Mouse (Mus musculus) heart, adult 2 months (tissue): Measurements from ENCODE around the gene Mlf1. TPM values are rescaled to one million over a fixed set of nuclear protein-coding genes. Genes with fewer than 3 reads are reported as not detected.

Experiments used
- DNase-seq, 2 experiments: peaks; one replicate each; pipeline ENCODE4 v3.0.0; 2021
- H3K27ac ChIP-seq: fragments of 200-600 bp; 2 replicates; pipeline ENCODE4 v1.8.1; 2022
- H3K27me3 ChIP-seq: fragments of 200-500 bp; 2 replicates; pipeline ENCODE4 v1.6.1; 2012; ENCODE audit warnings: mild to moderate bottlenecking, low read length, inconsistent platforms, mixed read lengths; ENCODE audit not compliant: control insufficient read depth, insufficient read depth
- H3K36me3 ChIP-seq: fragments of 200-500 bp; 2 replicates; pipeline ENCODE4 v1.6.1; 2012; ENCODE audit warnings: low read length, inconsistent platforms; ENCODE audit not compliant: control insufficient read depth, insufficient read depth
- H3K4me1 ChIP-seq: fragments of 200-500 bp; 2 replicates; pipeline ENCODE4 v1.6.1; 2011; ENCODE audit warnings: low read length; ENCODE audit not compliant: control insufficient read depth, insufficient read depth
- H3K4me3 ChIP-seq: fragments of 200-600 bp; 2 replicates; pipeline ENCODE4 v1.8.1; 2022
- H3K79me2 ChIP-seq: fragments of 200-500 bp; replicated peaks from 2 replicates; pipeline ENCODE4 v1.6.1; 2012; ENCODE audit warnings: mild to moderate bottlenecking, inconsistent platforms, low read length, moderate library complexity, mixed read lengths; ENCODE audit not compliant: control insufficient read depth, insufficient read depth
- H3K9ac ChIP-seq: fragments of 200-500 bp; 2 replicates; pipeline ENCODE4 v1.6.1; 2012; ENCODE audit warnings: low read depth, mild to moderate bottlenecking, control low read depth, inconsistent platforms, low read length, mixed read lengths
- CTCF ChIP-seq: fragments of 200-600 bp; IDR thresholded peaks from 2 replicates; pipeline ENCODE4 v1.8.1; 2022; ENCODE audit warnings: antibody characterized with exemption, mild to moderate bottlenecking, moderate library complexity
- EP300 ChIP-seq: fragments of 200-500 bp; IDR thresholded peaks from 2 replicates; pipeline ENCODE4 v1.6.1; 2011; ENCODE audit warnings: low read depth, low read length, control low read depth; ENCODE audit not compliant: insufficient read depth
- POLR2A ChIP-seq: fragments of 200-500 bp; IDR thresholded peaks from 2 replicates; pipeline ENCODE4 v1.6.1; 2011; ENCODE audit warnings: mild to moderate bottlenecking, low read depth, low read length, control low read depth; ENCODE audit not compliant: insufficient read depth
- WGBS: fragments of 180-500 bp; shearing (Covaris S2); methylation state at CpG from one replicate; pipeline ENCODE4 v1.1.7; 2018; 5-methylcytosine and 5-hydroxymethylcytosine counted together
- intact Hi-C: fragments of 180-260 bp; cut with DNase I; formaldehyde crosslinking; loops from one replicate; pipeline ENCODE4 v1.15.1; 2025
- polyA plus RNA-seq: library from polyadenylated mRNA; depleted of rRNA; stranded (reverse); fragments of >200 nt; gene quantifications from 2 replicates; pipeline ENCODE4 v1.2.3, GENCODE M21; 2012
- total RNA-seq, 2 experiments: library from RNA; stranded (reverse); gene quantifications; 2 replicates each; pipeline ENCODE4 v1.2.3; 2021

Gene Mlf1
- total and polyA plus RNA-seq, 3 experiments = 52.7 to 189 (median 177) TPM

DNA sequence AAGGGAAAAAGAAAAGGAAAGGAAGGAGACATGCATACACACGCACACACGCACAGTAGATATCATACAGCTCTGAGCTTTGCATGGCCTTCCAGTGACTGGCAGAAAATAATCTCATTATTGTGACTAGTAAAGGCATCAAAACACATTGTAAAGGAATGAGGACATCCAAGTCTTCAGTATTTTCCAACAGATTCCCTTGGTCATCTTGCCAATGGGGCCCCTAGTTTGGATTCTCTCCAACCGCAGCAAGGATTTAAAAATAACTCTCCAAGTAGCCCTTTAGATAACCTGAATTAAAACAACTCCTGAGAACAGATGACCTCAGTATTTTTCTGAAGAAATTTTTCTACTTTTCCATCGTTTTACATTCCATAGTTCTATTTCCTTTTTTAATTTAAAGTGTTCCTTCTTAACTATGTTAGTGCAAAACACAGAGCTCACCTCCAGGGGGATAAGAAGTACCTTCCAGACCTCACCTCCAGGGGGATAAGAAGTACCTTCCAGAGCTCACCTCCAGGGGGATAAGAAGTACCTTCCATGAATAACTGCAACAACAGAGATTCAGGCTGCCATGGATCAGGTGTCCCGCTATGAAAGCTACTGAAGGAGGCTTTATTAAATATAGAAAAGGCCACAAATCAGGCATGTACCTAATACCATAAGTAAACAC is 4.4 kb upstream of the Mlf1 start:
- no peak overlapping the region for H3K9ac ChIP-seq
- intact Hi-C loops = loop anchor here (5.0 kb wide), 2 partner anchors 63 to 213 kb away; partner anchors contain the start of genes Gfm1 and Mfsd1
- H3K4me1 ChIP-seq = peaks cover 6% of the 10 kb centered on the region
- DNase-seq = no peak
- TF ChIP-seq CTCF = peak; percentile 51
- TF ChIP-seq POLR2A = no peak
- no peak overlapping the region for H3K4me3 ChIP-seq
- peak overlapping the region; percentile 70 for H3K27ac ChIP-seq
- no peaks in the 10 kb centered on the region for H3K79me2 ChIP-seq
- WGBS = 36% methylated on average over 5 of the region's 5 CpGs
- peaks cover 5% of the 10 kb centered on the region for H3K36me3 ChIP-seq
- no peaks in the 10 kb centered on the region for H3K27me3 ChIP-seq

DNA sequence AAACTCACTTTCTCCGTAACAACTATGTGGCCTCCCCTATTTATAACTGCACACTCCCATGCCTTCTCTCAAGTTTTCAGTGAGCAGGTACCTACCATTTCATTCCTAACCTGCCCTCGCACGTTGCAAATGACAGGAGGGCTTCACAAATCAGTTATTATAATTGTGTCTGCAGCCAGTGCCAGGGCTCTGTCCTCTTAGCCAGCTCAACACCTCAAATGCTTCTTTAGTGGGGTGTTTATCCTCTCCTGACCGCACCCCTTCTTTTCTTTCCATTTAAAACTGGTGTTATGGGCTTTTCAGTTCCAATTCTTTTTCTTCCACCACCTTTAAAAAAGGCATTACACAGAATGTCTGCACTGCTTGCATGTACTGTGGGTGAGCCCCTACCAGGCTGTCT is 1.7 kb upstream of the Mlf1 start:
- TF ChIP-seq POLR2A (no peak), CTCF (no peak), EP300 (no peak)
- H3K27me3 ChIP-seq = no peaks in the 10 kb centered on the region
- H3K9ac ChIP-seq = no peak overlapping the region; the same call in 1 of the 2 replicates
- no peak overlapping the region for H3K4me3 ChIP-seq
- WGBS = 53% methylated on average over 4 of the region's 4 CpGs
- intact Hi-C loops = loop anchor here (5.0 kb wide), 2 partner anchors 60 to 210 kb away; partner anchors contain the start of genes Gfm1 and Mfsd1
- peaks cover 5% of the 10 kb centered on the region for H3K36me3 ChIP-seq
- DNase-seq = no peak
- peak overlapping the region; percentile 75 for H3K27ac ChIP-seq
- H3K79me2 ChIP-seq = no peaks in the 10 kb centered on the region
- peaks cover 6% of the 10 kb centered on the region for H3K4me1 ChIP-seq

DNA sequence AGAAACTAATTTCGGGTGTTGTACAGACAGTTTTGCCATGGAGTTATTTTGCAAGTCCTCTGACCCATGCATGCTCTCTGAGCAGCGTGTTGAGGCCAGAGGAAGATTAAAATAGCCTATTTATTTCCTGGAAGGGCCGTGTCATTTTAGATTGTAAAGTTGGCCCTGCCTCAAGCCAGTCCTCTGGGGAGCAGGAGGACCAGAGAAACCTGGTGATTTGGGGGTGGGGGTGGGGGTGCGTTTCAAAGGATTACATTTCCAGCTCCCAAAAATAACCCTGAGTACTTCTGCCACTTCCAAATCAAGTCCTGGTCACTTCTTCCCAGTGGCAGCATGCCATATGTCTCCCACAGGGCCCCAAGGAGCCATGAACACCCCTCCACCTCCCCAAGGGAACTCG is 1.1 kb upstream of the Mlf1 start:
- peak; percentile 45 to 65 for DNase-seq
- no peak overlapping the region; the same call in 1 of the 2 replicates for H3K9ac ChIP-seq
- 10% methylated on average over 5 of the region's 5 CpGs for WGBS
- peaks cover 6% of the 10 kb centered on the region for H3K4me1 ChIP-seq
- no peaks in the 10 kb centered on the region for H3K79me2 ChIP-seq
- no peak overlapping the region for H3K4me3 ChIP-seq
- intact Hi-C loops = loop anchor here (5.0 kb wide), 2 partner anchors 60 to 210 kb away; partner anchors contain the start of genes Gfm1 and Mfsd1
- peaks cover 5% of the 10 kb centered on the region for H3K36me3 ChIP-seq
- H3K27ac ChIP-seq = peak overlapping the region; percentile 75
- no peaks in the 10 kb centered on the region for H3K27me3 ChIP-seq
- no peak for TF ChIP-seq POLR2A
- 0 out of 2 replicates have a peak, but pooled peaks have one; percentile 48 for TF ChIP-seq EP300

DNA sequence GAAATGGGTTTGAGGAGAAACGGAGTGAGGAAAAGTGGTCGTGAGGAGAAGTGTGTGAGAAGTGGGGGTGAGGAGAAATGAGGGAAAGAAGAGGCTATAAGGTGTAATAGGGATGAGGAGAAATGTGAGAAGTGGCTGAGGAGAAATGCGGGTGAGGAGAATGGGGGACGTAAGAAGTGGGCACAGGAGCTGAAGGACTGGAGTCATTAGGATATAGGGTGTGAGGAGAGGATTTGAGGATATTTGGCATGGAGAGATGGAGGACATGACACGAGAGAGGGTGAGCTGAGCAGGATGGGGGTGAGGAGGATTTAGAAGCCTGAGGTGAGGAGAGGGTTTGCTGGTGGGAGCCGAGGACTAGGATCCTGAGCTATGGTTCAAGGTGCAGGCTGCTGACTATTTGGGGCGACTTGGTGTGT is 472 bp downstream of the Mlf1 start:
- H3K27ac ChIP-seq = peak overlapping the region; percentile 75
- H3K27me3 ChIP-seq = no peaks in the 10 kb centered on the region
- TF ChIP-seq EP300 (no peak), POLR2A (no peak), CTCF (no peak)
- DNase-seq = no peak
- WGBS = 30% methylated on average over 7 of the region's 7 CpGs
- H3K4me1 ChIP-seq = peaks cover 4% of the 10 kb centered on the region
- peaks cover 3% of the 10 kb centered on the region; the same call in 1 of the 2 replicates for H3K36me3 ChIP-seq
- H3K4me3 ChIP-seq = peak overlapping the region; percentile 48
- intact Hi-C loops = loop anchor here (5.0 kb wide), 2 partner anchors 58 to 208 kb away; partner anchors contain the start of genes Gfm1 and Mfsd1
- peak overlapping the region; percentile 74 for H3K9ac ChIP-seq
- no peaks in the 10 kb centered on the region for H3K79me2 ChIP-seq

DNA sequence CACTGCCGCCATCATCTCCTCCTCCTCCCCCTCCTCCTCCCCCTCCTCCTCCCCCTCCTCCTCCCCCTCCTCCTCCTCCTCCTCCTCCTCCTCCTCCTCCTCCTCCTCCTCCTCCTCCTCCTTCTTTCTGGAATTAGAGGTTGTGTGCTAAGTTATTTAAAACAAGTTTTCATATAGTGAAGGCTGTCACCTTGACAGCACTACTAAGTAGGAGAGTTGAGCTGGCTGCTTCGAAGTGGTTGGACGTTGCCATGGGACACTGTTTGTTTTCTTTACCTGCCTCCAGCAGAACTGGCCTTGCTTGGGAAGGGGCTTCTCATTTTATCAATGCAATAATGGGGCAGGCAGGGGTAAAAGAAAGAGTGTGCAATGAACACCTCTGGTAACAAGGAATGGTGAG is 1.2 kb downstream of the Mlf1 start, which contains the start of gene Gm17402:
Gene Gm17402, minus strand, starts transcription at position 101 of the 400 bp plus-strand sequence.
- Histone ChIP-seq H3K4me1 (peaks cover 4% of the 10 kb centered on the region), H3K27ac (peak within 1 kb of the TSS; percentile 75), H3K4me3 (peak within 1 kb of the TSS; percentile 48), H3K36me3 (peaks cover 2% of the 10 kb centered on the region; the same call in 1 of the 2 replicates), H3K27me3 (no peaks in the 10 kb centered on the region), H3K9ac (peak within 1 kb of the TSS; percentile 74), H3K79me2 (no peaks in the 10 kb centered on the region)
- no peak for DNase-seq
- intact Hi-C loops = no loop called here
- WGBS = 32% methylated on average over 3 of the region's 3 CpGs
- TF ChIP-seq EP300 (no peak), CTCF (no peak), POLR2A (no peak)

DNA sequence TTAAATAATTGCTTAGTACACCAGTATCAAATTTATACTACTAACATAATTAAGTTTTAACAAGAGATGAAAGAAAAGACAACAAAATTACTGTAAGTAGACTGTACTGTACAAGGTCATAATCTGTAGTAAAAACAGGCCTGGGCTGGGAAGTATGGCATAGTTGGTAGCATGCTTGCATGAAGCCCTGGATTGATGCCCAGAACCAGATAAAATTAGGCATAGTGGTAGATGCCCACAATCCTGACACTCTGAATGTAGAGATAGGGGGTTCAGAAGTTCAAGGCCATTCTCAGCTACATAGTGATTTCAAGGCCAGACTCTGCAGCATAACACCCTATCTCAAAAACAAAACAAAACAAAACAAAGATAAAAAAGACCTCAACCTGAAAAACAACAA is 4.3 kb downstream of the Mlf1 start:
- DNase-seq = peak in 1 of 2 experiments; percentile 29
- H3K27ac ChIP-seq = peak overlapping the region; percentile 32
- TF ChIP-seq CTCF (no peak), EP300 (no peak), POLR2A (no peak)
- H3K9ac ChIP-seq = no peak overlapping the region
- no peaks in the 10 kb centered on the region for H3K79me2 ChIP-seq
- intact Hi-C loops = no loop called here
- no peak overlapping the region for H3K4me3 ChIP-seq
- H3K36me3 ChIP-seq = peaks cover 2% of the 10 kb centered on the region; the same call in 1 of the 2 replicates
- no peaks in the 10 kb centered on the region for H3K27me3 ChIP-seq
- no peaks in the 10 kb centered on the region; the same call in 1 of the 2 replicates for H3K4me1 ChIP-seq
